Mouse (Mus musculus) stomach, postnatal 0 days (tissue): ENCODE data around the gene Bves.

ENCODE experiments used
- CTCF ChIP-seq: IDR thresholded peaks from 2 replicates; pipeline ENCODE4 v1.5.1; 2016; ENCODE audit warnings: antibody characterized with exemption, low read depth, mild to moderate bottlenecking, moderate library complexity
- EP300 ChIP-seq: optimal IDR thresholded peaks from 2 replicates; pipeline ENCODE3; 2016; ENCODE audit warnings: antibody characterized with exemption

DNA sequence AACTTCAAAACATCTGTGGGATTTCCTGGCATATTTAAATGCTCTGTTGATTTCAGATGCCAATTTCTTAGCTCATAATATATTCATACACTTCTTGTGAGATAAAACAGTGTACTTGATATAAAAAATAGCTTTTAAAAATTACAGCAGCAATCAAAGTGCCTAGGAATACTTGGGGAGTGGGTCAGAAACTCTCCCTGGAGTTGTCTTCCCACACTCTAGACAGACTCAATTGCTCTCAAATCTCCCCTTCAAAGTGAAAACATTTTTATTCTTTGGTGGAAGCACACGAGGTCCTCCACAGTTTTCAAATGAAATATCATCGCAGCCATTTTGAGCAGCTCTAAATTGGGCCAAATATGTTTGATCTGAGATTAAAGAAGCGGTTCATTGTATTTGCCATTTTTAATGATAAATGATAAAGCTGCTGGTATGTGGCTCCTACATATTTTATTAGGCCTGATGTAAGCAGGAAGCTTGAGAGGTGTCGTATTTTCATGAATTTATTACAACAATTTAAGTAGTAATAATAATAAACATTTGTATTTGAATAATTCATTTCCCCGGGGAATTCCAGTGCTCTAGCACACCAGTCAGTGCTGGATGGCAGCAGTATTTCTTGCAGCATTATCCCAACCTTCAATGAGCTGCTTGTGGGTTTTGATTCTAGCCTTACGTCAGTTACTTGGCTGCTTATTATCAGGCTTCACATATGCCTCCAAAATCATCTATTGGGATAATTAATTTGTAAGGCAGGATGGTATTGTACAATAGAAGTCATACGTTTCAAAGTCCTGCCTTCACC lies 7.2 kb upstream of the Bves start:
- no peak for TF ChIP-seq CTCF
- no peak for TF ChIP-seq EP300
